Mouse (Mus musculus): ENCODE results near the gene Plb1.

GRCm38 (mm10) chr5:32208460-32208859 lies 24.0 kb upstream of the Plb1 start:
- no peak for TF ChIP-seq CTCF (IDR thresholded peaks at IDR 0.05; ENCODE audit: extremely low read depth, insufficient read length, insufficient replicate concordance, low read depth, low read length)
- no peak for TF ChIP-seq POLR2A (IDR thresholded peaks at IDR 0.05; ENCODE audit: low read depth, low read length)

Data from small intestine, adult 2 months (tissue).